Mouse (Mus musculus) gastrocnemius, adult 8-10 months (tissue): ENCODE data around the gene Inca1. TPM values are rescaled to one million over a fixed set of nuclear protein-coding genes. Genes with fewer than 3 reads are reported as not detected.

Experiments used
- DNase-seq, 2 experiments: peaks; one replicate each; pipeline ENCODE4 v3.0.0; 2022; ENCODE audit warnings: low spot score in 2 of 2
- total RNA-seq, 4 experiments: library from RNA; stranded (reverse); gene quantifications; 2 replicates each; pipeline ENCODE4 v1.2.4; 2022

Gene Inca1
- total RNA-seq = 1 to 10 TPM; 4.1 to 5.6 (median 4.3) TPM

- DNase-seq = peak; percentile 91 to 94
Measured at GRCm38 (mm10) chr11:70699722-70700556, at the start of gene Inca1, which contains the start of gene Kif1c. Inca1 (minus strand) TSS chr11:70700155. Kif1c (plus strand) TSS chr11:70700548.

- no peak for DNase-seq
Measured at GRCm38 (mm10) chr11:70747876-70748545, 48.1 kb upstream of the Inca1 start.

DNA sequence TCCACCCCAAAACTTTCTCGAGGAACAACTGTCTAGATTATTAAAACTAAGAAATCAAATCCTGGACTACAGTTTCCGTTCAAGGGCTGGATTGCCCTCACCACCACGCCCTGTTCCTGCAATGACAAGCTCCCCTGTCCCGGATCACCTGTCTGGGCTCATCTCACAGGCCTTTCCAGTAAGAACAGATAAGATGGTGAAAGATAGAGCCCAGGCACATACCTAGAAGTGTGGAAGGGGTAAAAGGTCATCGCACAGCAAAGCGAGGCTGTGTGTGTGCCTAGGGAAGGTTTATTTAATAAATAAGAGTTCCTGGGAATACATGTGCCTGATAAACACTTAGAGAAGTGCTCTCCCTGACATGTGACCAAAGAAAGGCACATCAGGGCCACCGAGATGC lies 45.7 kb upstream of the Inca1 start:
- DNase-seq = no peak

DNA sequence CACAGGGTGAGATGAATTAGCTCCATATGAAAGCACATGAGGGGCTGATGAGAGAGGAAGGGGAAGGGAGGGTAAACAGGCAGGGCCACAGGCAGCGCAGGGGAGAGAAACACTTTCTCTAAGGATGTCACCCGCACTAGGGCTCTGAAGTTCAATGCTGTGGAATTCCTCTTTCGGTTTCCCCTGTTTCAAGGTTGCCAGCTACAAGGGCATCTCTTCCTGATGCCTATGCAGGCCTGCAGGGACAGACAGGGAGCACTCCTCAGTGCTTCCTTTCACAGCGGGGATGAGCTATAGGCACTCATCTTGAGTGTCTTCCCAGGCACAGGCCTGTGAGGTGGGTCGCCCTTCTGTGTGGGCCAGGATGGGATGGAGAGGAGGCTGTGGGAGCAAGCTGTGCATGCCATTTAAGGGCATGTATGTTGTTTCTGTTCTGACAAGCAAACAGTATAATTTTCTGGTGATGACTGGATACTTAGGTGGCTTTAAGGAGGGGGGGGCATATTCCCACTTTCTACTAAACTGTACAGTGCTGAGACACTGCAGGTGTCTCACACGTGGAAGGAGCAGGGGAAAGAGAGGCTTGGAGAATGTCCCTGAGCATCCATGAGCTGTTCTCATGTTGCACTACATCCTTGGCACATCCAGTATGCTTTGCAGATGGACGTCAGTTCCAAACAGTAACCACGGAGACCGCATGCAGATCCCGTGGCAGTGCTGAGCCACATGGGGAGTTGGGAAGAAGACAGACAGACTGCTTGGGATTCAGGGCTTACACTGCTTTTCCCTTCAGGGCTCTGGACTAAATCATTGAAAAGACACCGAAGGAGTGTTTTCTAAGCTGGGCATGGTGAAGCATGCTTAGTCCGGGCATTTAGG lies 42.9 kb upstream of the Inca1 start:
- DNase-seq = no peak

- DNase-seq = no peak
Measured at GRCm38 (mm10) chr11:70742117-70742516, 42.2 kb upstream of the Inca1 start.

GRCm38 (mm10) chr11:70741603-70742002 lies 41.6 kb upstream of the Inca1 start:
- DNase-seq = no peak

DNA sequence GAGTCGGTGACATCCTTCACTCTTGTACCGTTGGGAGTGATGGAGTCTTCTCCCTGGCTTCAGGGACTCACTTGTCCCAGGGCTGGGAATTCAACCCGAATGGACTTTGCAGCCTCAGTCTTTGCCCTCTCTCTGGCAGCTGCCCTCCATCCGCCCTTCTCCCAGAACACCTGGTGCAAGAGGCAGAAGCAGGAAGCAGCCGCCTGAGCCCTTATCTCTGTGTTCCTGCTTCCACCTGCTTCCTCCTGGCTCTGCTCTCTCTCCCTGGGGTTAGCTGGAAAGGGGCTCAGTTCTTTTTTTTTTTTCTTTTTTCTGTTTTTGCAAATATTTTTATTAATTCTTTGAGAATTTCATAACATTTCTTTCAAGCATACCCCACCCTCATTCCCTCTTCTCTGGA lies 37.8 kb upstream of the Inca1 start:
- DNase-seq = no peak

GRCm38 (mm10) chr11:70733256-70733655 lies 33.3 kb upstream of the Inca1 start:
- no peak for DNase-seq

DNA sequence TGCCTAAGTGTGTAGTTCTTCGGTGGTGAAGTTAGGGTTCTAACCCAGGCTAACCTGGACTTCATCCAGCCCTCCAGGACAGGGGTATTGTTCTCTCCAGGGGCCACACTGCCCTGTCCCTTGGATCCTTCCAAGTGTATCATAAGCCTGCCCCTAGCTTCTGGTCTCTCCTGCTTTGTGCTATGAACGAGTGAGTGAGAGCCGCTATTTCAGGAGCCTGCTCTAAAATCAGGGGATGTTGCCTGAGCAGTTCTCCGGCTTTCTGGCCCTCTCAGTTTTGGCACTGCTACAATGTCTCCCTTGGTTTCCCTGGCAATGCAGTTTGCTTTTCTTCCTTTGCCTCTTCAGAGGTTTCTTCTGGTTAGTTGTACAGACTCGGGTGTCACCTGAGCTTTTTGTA lies 31.2 kb upstream of the Inca1 start:
- DNase-seq = no peak

- DNase-seq = no peak
Measured at GRCm38 (mm10) chr11:70730427-70731038, 30.6 kb upstream of the Inca1 start.

DNA sequence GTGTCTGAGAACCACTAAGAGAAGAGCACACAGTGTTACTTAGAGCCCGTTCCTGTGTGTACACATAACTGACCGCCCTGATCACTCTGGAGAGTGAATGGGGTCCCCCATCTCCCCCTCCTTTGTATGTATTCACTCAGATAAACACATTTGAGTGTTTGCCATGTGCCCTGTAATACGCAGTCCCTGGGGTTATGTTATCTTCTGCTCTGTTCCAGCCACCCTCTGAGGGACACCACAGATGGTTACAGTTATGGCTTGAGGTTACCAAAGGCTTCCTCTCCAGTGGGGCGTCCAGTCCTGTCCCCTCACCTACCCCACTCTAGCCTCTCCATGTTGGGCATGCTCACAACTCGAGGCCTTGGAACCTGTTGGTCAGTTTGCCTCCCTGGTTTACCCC lies 27.4 kb upstream of the Inca1 start:
- no peak for DNase-seq

DNA sequence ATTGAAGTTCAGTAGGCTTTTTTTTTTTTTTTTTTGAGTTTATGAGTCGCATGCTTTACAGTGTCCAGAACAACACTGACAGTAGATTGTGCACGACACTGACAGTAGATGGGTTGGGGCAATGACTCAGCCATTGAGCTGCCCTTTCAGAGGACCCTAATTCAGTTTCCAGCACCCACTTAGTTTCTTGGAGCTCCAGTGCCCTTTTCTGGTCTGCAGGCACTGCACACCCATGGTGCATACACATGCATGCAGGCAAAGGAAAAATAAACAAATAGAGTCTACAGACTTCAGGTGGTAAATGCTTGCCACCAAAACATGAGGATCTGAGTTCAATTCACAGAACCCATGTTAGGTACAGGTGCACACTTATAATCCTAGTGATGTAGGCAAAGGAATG lies 26.6 kb upstream of the Inca1 start:
- DNase-seq = no peak

DNA sequence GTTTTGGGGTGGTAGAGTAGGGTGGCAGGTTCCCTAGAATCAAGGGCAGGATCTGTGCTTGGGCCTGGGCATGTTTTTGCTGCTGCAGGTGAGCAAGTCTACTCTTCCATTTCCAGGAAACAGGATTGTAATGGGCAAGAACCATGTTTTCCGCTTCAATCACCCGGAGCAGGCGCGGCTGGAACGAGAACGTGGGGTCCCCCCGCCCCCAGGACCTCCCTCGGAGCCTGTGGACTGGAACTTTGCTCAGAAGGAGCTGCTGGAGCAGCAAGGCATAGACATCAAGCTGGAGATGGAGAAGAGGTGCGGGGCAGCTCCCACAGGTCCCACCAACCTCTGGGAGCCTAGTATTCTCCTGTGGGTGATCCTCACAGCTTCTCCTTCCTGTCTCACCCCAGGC lies 24.8 kb upstream of the Inca1 start:
- no peak for DNase-seq

GRCm38 (mm10) chr11:70721072-70721471 lies 21.1 kb upstream of the Inca1 start:
- no peak for DNase-seq

- no peak for DNase-seq
Measured at GRCm38 (mm10) chr11:70720567-70720966, 20.6 kb upstream of the Inca1 start.

DNA sequence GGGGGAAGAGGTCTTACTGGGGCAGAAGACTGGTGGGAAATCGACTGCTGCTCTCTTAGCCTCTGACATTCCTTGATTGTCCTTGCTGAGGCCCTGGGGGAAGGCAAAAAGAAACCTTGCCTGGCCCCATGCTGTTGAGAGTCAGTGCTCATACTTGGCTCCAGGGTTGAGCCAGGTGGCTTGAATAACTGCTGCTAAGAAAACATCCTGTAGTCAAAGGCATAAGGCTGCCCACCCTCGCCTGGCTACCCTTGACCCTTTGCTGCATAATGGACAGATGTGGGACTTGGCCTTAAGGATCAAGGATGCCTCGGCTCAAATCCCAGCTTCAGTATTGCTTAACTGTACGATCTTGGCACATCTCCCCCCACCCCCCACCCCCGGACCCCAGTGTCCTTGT lies 18.5 kb upstream of the Inca1 start:
- DNase-seq = no peak

GRCm38 (mm10) chr11:70715832-70716231 lies 15.9 kb upstream of the Inca1 start:
- no peak for DNase-seq

- DNase-seq = no peak
Measured at GRCm38 (mm10) chr11:70713222-70713621, 13.3 kb upstream of the Inca1 start.

DNA sequence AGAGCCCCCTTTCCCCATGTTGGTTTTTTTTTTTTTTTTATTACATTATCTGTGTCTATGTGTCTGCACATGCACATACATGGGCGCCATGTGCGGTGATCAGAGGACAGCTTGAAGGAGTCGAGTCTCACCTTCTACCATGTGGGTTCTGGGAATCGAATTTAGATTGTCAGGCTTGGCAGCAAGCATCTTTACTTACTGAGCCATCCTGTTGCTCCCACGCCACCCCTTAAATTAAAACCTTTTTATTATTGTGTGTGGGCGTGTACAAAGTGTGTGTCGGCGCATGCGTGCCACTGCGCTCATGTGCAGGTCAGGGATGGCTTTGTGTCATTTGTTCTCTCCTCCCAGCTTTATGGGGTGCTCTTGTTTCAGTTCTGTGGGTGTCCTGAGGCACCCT lies 11.1 kb upstream of the Inca1 start:
- no peak for DNase-seq

- DNase-seq = no peak
Measured at GRCm38 (mm10) chr11:70706127-70706526, 6.2 kb upstream of the Inca1 start.

- DNase-seq = peak; percentile 79 to 89
Measured at GRCm38 (mm10) chr11:70702781-70703180, 2.8 kb upstream of the Inca1 start.
